Mouse (Mus musculus) liver, embryonic 13.5 days (tissue): Measurements from ENCODE around the gene Uba7. TPM values are rescaled to one million over a fixed set of nuclear protein-coding genes. Genes with fewer than 3 reads are reported as not detected.

Source experiments
- ATAC-seq: fragments of 200-750 bp; cut with Nextera tagmentation; 2 replicates; pipeline ENCODE4 v1.8.0; 2017; ENCODE audit warnings: low read depth, mild to moderate bottlenecking, moderate number of reproducible peaks, moderate library complexity
- DNase-seq: peaks from one replicate; pipeline ENCODE4 v3.0.0; 2022
- H3K27ac ChIP-seq: fragments of 300-500 bp; sonication (generic); 2 replicates; pipeline ENCODE4 v1.5.1; 2015; ENCODE audit warnings: moderate library complexity, mild to moderate bottlenecking, inconsistent platforms
- H3K27me3 ChIP-seq: fragments of 300-500 bp; sonication (generic); 2 replicates; pipeline ENCODE4 v1.6.1; 2015; ENCODE audit warnings: mild to moderate bottlenecking, inconsistent platforms
- H3K36me3 ChIP-seq: fragments of 300-500 bp; sonication (generic); 2 replicates; pipeline ENCODE4 v1.6.1; 2015; ENCODE audit warnings: mild to moderate bottlenecking, inconsistent platforms
- H3K4me1 ChIP-seq: fragments of 300-500 bp; sonication (generic); replicated peaks from 2 replicates; pipeline ENCODE4 v1.6.1; 2015; ENCODE audit warnings: inconsistent platforms
- H3K4me2 ChIP-seq: fragments of 300-500 bp; sonication (generic); 2 replicates; pipeline ENCODE4 v1.6.1; 2015; ENCODE audit warnings: inconsistent platforms, mild to moderate bottlenecking, moderate library complexity
- H3K4me3 ChIP-seq: fragments of 300-500 bp; sonication (generic); replicated peaks from 2 replicates; pipeline ENCODE4 v1.5.1; 2015; ENCODE audit warnings: mild to moderate bottlenecking, inconsistent platforms
- H3K9ac ChIP-seq: fragments of 300-500 bp; sonication (generic); 2 replicates; pipeline ENCODE4 v1.6.1; 2015; ENCODE audit warnings: mild to moderate bottlenecking, inconsistent platforms
- H3K9me3 ChIP-seq: fragments of 300-500 bp; sonication (generic); replicated peaks from 2 replicates; pipeline ENCODE4 v1.6.1; 2016; ENCODE audit warnings: inconsistent platforms
- WGBS: fragments of 180-500 bp; shearing (Covaris S2); methylation state at CpG from one replicate; pipeline ENCODE4 v1.1.7; 2015; ENCODE audit not compliant: insufficient replicate concordance; 5-methylcytosine and 5-hydroxymethylcytosine counted together
- polyA plus RNA-seq: library from polyadenylated mRNA; unstranded; fragments of >200 nt; fragmentation: Nextera tagmentation; extraction: Ambion mirVana; gene quantifications from 2 replicates; pipeline ENCODE4 v1.2.1, GENCODE M21; 2015

The Uba7 gene
- polyA plus RNA-seq = 56.5 and 56.9 TPM in 2 replicates

DNA sequence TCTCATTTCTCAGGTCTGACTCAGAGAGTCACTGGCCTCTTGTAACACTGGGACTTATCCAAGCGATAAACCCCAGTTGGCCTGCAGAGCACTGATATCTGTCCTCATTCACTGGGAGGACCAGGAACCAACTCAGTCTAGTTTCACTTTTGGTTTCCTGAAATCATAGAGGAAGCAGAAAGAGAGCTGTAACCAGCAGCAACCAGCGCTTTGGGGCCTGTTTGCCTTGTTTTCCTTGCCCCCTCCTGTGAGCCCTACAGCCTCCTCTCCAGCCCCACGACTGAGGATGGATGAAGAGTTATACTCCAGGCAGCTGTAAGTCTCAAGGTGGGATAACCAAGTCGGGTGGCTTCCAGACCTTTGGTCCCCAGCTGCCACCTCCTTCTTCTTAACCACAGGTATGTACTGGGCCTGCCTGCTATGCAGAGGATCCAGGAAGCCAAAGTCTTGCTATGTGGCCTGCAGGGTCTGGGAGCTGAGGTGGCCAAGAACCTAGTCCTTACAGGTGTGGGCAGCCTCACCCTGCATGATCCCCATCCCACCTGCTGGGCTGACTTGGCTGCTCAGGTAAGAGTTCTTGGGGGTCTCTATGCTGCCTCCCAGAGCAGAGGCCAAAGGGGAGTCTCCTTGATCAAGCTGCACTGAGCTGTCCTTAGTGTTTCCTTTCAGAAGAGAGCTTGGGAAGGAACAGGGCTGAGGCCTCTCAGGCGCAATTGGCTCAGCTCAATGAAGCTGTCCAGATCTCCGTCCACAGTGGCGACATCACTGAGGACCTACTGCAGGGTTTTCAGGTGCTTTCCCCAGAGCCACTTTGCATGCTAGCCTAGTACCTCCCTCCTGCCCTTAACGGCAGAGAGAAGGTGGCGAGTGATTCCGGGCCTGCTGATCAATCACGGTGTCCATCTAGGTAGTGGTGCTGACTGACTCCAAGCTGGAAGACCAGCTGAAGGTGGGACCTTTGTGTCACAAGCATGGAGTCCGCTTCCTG lies at the start of gene Uba7:
Gene Uba7, plus strand, starts transcription at position 107 of the 988 bp plus-strand sequence.
- peak within 1 kb of the TSS; percentile 77 for H3K4me3 ChIP-seq
- peak within 1 kb of the TSS; percentile 93 for H3K4me2 ChIP-seq
- H3K9ac ChIP-seq = peak within 1 kb of the TSS; percentile 92
- DNase-seq (peak; percentile 81), ATAC-seq (peak; percentile 82)
- no peaks in the 10 kb centered on the region for H3K9me3 ChIP-seq
- WGBS = 41% methylated on average over 12 of the region's 12 CpGs
- H3K4me1 ChIP-seq = peaks cover 97% of the 10 kb centered on the region
- H3K27me3 ChIP-seq = no peaks in the 10 kb centered on the region
- peaks cover 50% of the 10 kb centered on the region for H3K36me3 ChIP-seq
- H3K27ac ChIP-seq = peak within 1 kb of the TSS; percentile 98

DNA sequence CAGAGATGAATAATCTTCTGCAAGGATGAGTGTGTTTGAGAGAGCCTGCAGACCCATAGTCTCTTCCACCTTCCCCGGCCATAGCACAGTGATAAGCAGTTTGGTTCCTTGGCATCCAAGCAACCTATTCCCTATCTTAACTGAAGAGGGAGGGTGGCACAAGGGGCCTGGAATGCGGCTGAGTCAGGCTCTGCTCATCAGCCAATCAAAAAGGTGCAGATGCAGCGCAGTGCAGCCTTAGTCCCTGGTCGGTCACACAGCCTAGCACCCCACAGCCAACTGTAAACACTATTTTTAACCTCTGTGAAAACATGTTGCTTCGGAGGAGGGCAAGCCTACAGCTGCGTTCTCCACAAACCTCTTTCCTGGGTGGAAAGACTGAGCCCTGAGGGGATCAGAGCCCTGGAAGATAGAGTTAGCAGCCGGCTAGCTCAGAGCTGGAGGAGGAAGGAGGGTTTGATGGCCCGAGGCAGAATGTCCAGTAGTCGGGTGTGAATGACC lies 48.3 kb upstream of the Uba7 start:
- H3K27me3 ChIP-seq = peaks cover 55% of the 10 kb centered on the region
- 36% methylated on average over 9 of the region's 9 CpGs for WGBS
- no peak overlapping the region for H3K4me3 ChIP-seq
- ATAC-seq (no peak), DNase-seq (no peak)
- H3K36me3 ChIP-seq = no peaks in the 10 kb centered on the region
- no peak overlapping the region for H3K4me2 ChIP-seq
- H3K4me1 ChIP-seq = peaks cover 17% of the 10 kb centered on the region
- H3K9me3 ChIP-seq = no peaks in the 10 kb centered on the region
- H3K27ac ChIP-seq = no peak overlapping the region
- no peak overlapping the region for H3K9ac ChIP-seq

DNA sequence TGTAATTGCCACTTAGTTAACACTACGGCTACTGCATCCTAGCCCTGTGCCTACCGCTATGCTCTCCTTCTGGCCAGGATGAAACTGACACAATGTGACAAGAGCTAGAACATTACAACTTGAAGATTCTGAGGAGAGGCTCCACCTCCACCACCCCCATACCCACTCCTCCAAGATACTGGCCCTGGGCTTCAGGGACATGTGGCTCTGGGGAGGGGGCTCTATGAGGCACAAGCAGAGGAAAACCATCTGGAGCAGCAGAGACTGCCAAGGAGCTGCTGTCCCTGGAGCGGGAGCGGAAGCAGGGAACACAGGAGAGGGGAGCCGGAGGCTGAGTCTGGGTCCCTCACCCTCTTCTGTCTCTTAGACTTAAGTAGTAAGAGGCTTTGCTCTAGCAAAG lies 47.6 kb upstream of the Uba7 start:
- ATAC-seq (no peak), DNase-seq (no peak)
- Histone ChIP-seq H3K9me3 (no peaks in the 10 kb centered on the region), H3K36me3 (no peaks in the 10 kb centered on the region), H3K4me1 (peaks cover 17% of the 10 kb centered on the region), H3K4me2 (no peak overlapping the region), H3K27ac (no peak overlapping the region), H3K9ac (no peak overlapping the region), H3K4me3 (no peak overlapping the region), H3K27me3 (peaks cover 55% of the 10 kb centered on the region)
- 76% methylated on average over 5 of the region's 5 CpGs for WGBS

DNA sequence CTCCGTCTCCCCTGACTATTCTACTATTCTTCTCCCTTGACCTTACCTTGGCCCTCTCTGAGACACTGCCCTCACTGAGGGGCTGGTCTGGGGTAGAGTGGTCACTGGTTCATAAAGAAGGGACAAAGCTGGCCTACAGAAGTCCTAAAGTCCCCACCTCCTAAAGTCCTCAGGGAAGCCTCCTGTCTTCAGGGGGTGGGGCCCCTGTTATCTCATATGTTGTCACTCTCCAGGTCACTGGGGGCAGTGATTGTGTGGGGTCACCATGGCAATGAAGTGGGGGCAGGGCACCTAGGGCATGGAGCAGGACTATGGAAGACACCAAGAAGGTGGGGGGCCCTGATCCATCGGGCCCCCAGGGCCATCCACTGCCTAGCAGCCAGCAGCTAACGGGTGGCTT lies 47.1 kb upstream of the Uba7 start, which contains the start of gene Actl11:
Gene Actl11, plus strand, starts transcription at position 301 of the 400 bp plus-strand sequence.
- Histone ChIP-seq H3K9me3 (no peaks in the 10 kb centered on the region), H3K4me1 (peaks cover 17% of the 10 kb centered on the region), H3K27me3 (peaks cover 59% of the 10 kb centered on the region), H3K27ac (no peak within 1 kb of the TSS), H3K4me2 (no peak within 1 kb of the TSS), H3K4me3 (no peak within 1 kb of the TSS), H3K9ac (peak within 1 kb of the TSS; percentile 9; the same call in 1 of the 2 replicates), H3K36me3 (no peaks in the 10 kb centered on the region)
- 62% methylated on average over 3 of the region's 3 CpGs for WGBS
- ATAC-seq (no peak), DNase-seq (no peak)

DNA sequence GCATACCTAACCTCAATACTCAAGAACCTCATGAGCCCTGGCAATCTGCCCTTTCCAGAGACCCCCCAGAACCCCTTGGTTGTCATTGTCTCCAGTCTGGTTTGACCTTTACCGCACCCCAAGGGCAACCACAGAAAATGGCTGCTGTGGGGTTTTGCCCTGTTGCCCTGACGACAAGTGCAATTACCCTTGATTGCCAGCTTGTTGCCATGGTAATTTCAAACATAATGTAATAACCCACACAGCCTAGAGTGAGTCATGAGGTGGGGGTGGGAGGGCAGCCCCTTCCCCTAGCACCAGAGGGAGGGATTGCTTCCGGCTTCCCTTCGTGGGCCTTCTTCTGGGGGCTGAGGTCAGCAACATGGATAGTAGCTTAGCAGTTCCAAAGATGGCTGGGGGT lies 43.1 kb upstream of the Uba7 start:
- WGBS = 63% methylated on average over 4 of the region's 4 CpGs
- no peak overlapping the region for H3K9ac ChIP-seq
- H3K27me3 ChIP-seq = peaks cover 81% of the 10 kb centered on the region
- no peaks in the 10 kb centered on the region for H3K36me3 ChIP-seq
- DNase-seq (no peak), ATAC-seq (no peak)
- peaks cover 21% of the 10 kb centered on the region for H3K4me1 ChIP-seq
- no peak overlapping the region for H3K4me2 ChIP-seq
- no peak overlapping the region for H3K27ac ChIP-seq
- no peak overlapping the region for H3K4me3 ChIP-seq
- H3K9me3 ChIP-seq = no peaks in the 10 kb centered on the region

DNA sequence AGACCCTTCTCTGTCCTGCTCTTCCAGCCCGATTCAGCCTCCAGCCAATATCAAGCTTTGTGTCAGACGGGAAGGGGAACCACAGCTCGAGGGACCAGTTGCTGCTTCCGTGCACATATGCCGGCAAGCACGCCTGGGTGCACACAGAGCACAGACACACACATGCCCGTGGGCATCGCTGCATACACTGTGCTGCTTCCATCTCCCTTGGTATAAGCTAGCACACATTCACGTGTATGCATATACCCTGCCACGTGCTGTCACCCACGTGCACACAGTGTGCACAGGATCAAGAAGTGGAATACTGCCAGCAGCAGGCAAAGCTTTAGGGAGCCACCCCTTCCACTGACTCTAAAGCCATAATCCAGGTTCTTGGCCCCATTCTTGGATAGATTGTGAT lies 41.2 kb upstream of the Uba7 start:
- no peak for DNase-seq
- H3K9me3 ChIP-seq = no peaks in the 10 kb centered on the region
- peaks cover 83% of the 10 kb centered on the region for H3K27me3 ChIP-seq
- 74% methylated on average over 11 of the region's 11 CpGs for WGBS
- H3K4me3 ChIP-seq = no peak overlapping the region
- H3K4me2 ChIP-seq = no peak overlapping the region
- H3K27ac ChIP-seq = no peak overlapping the region
- H3K4me1 ChIP-seq = peaks cover 11% of the 10 kb centered on the region
- no peak overlapping the region for H3K9ac ChIP-seq
- ATAC-seq = no peak
- H3K36me3 ChIP-seq = no peaks in the 10 kb centered on the region

DNA sequence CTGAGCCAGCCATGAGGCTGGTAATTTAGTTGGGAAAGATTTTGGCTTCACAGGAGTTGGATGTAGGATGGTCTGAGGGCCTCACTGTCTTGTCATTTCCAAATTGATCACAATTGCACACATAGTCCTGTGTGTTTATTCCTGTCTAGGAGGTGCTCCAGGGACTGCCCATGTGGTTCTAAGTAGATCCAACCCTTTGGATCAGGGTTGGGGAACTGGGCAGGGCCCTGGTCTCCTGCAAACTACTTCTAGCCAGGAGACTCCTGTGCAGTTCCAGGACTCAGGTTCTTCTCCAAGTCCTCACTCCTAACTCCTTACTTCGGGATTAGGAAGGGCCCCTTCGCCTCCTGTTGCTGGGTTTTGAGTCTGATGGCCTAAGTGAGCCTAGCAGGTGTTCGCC lies 39.9 kb upstream of the Uba7 start, which contains the start of gene Camkv:
Gene Camkv, plus strand, starts transcription at position 301 of the 400 bp plus-strand sequence.
- Histone ChIP-seq H3K4me1 (peaks cover 11% of the 10 kb centered on the region), H3K9me3 (no peaks in the 10 kb centered on the region), H3K9ac (peak within 1 kb of the TSS; percentile 26; the same call in 1 of the 2 replicates), H3K4me2 (peak within 1 kb of the TSS; percentile 63), H3K27me3 (peaks cover 84% of the 10 kb centered on the region), H3K27ac (no peak within 1 kb of the TSS), H3K4me3 (peak within 1 kb of the TSS; percentile 48), H3K36me3 (no peaks in the 10 kb centered on the region)
- WGBS = 38% methylated on average over 3 of the region's 3 CpGs
- ATAC-seq (no peak), DNase-seq (no peak)

DNA sequence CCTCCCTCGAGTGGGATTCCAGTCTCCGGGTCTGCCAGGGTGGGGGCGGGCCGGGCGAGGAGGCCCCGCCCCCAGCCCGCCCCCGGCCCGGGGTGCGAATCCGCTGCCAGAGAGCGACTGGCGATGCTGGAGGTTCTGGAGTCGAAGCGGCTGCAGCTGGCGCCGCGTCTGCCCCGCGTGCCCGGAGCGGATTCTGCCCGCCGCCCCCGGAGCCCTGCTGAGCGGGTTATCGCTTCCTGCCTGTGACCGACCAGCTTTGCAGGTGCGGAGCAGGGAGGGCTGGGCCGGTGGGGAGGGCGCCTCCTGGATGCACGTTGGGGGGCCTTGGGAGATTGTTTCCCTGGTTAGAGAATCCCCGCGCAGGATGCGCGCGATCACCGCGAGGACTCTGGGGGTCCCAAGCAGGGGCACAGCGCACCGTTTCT lies 39.5 kb upstream of the Uba7 start:
- peaks cover 88% of the 10 kb centered on the region for H3K27me3 ChIP-seq
- DNase-seq = no peak
- no peaks in the 10 kb centered on the region for H3K9me3 ChIP-seq
- WGBS = 1% methylated on average over 40 of the region's 41 CpGs
- peaks cover 11% of the 10 kb centered on the region for H3K4me1 ChIP-seq
- no peak for ATAC-seq
- H3K4me2 ChIP-seq = peak overlapping the region; percentile 63
- peak overlapping the region; percentile 26; the same call in 1 of the 2 replicates for H3K9ac ChIP-seq
- no peak overlapping the region for H3K27ac ChIP-seq
- H3K36me3 ChIP-seq = no peaks in the 10 kb centered on the region
- H3K4me3 ChIP-seq = peak overlapping the region; percentile 48

DNA sequence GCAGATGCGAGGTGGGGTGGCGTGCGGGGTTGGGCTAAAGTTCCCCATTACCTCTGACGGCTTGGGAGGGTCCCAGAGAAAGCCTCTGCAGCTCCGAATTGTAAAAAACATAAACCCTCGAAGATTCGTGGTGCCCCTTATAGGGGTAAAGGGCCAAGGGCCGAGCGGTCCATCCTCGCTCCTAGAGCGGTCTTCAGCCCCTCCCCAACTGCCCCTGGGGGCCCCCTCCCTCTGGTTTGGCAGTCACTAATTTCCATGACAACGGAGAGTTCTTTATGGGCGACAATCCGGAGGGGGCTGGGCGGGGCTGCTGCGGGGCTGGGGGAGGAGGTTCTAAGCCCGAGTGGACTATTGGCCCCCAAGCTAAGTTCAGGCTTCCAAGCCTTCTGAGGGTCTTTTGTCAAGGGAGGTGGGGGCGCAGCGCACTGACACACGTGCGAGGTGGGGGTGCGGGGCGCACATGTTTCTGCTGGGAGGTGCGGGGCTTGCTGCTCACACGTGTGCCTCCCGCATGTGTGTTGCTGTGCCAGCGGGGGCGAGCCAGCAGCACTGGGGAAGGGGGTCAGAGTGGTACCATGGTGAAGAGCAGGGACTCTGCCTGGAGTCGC lies 39.0 kb upstream of the Uba7 start:
- no peak overlapping the region for H3K27ac ChIP-seq
- H3K4me2 ChIP-seq = peak overlapping the region; percentile 63
- no peaks in the 10 kb centered on the region for H3K9me3 ChIP-seq
- H3K4me3 ChIP-seq = peak overlapping the region; percentile 48
- ATAC-seq (no peak), DNase-seq (no peak)
- no peaks in the 10 kb centered on the region for H3K36me3 ChIP-seq
- H3K9ac ChIP-seq = peak overlapping the region; percentile 26; the same call in 1 of the 2 replicates
- peaks cover 11% of the 10 kb centered on the region for H3K4me1 ChIP-seq
- H3K27me3 ChIP-seq = peaks cover 88% of the 10 kb centered on the region
- WGBS = 4% methylated on average over 29 of the region's 29 CpGs

DNA sequence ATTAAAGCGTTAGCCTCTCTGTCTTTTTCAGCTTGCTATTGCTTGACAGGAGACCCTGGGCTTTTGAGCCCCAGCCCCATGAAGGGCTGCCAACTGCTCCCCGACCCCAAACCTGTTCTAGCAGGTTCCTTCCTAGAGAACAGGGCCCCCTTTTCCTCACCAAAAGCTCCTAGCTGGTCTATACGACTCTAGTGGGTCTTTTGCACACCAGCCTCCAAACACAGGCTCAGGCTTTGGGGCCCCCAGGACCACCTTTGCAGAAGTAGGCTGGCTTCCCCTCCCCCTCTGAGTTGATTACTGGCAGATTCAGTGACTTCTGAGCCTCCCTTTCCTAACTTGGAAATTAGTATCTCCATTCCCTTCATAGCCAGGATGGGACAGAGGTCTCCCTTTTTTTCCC lies 38.5 kb upstream of the Uba7 start:
- Histone ChIP-seq H3K27ac (no peak overlapping the region), H3K27me3 (peaks cover 85% of the 10 kb centered on the region), H3K4me1 (peaks cover 11% of the 10 kb centered on the region), H3K9ac (no peak overlapping the region), H3K9me3 (no peaks in the 10 kb centered on the region), H3K4me3 (no peak overlapping the region), H3K4me2 (peak overlapping the region; percentile 63; the same call in 1 of the 2 replicates), H3K36me3 (no peaks in the 10 kb centered on the region)
- DNase-seq (no peak), ATAC-seq (no peak)
- WGBS = 27% methylated on average over 3 of the region's 3 CpGs
